Mouse (Mus musculus) frontal cortex, adult (tissue): ENCODE measurements around the gene Ccdc136.

Experiments
- ATAC-seq: cut with Nextera tagmentation; 2 replicates; pipeline ENCODE4 v1.9.2; 2017; ENCODE audit warnings: mild to moderate bottlenecking, moderate library complexity, mixed read lengths; ENCODE audit not compliant: low TSS enrichment

Gene Ccdc136

DNA sequence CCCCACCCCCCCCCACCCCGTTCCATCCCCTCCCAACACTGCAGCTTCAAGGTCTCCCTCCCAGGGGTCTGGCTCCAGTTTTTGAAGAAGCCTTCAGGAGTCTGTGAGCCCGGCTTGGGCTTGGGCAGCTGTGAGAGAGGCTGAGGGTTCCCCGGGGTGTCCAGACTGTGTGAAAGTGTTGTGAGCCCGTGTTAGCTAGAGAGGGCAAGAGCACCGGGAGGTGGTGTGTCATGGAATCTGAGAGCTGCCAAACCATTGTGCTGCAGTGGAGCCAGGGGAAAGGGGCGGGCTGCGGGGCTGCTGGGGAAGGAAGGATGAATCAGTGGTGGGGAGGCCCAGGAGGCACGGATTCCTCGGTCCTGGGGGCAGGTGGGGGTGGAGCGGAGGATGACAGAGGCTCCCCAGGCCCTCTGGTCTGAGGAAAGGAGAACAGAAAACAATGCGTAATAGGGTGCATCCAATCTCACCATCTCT is 40.4 kb downstream of the Ccdc136 start:
- ATAC-seq, result no peak

DNA sequence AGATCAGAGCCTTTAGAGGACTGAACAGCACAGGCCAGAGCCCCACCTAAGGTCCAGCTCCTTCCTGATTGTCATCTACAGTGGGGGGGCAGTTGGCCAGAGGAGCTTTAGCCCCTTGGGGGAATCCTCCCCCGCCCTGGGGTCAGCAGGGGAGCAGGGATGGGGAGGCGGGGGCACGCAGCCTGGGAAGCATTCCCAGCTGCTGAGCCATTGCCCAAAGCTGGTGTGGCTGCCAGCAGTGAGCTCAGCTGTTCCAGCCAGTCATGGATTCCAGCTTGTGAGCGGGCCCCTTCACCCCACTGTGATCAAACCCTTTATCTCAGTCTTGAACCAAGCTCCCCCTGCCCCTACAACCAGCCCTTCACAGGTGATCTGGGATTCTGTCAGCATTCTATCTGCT is 43.1 kb downstream of the Ccdc136 start:
- peak; percentile 38; the same call in 1 of the 2 replicates for ATAC-seq

DNA sequence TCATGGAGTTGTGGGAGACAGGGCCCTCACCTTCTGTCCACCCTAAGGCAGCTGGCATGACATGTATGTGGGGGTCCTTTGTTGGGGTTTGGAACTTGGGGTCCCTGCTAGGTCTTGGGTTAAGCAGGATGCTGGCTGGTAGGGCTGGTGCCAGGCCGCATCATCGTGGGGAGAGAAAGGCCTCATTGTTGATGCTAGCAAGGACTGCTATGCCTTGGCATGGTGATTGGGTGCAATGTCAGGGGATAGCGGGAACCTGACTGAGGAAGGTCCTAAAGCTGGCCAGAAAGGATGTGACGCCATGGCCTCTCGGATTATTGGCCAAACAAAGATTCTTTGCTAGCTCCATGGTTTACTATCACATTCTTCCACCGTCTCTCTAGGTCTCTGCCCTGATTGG is 43.7 kb downstream of the Ccdc136 start:
- no peak for ATAC-seq

DNA sequence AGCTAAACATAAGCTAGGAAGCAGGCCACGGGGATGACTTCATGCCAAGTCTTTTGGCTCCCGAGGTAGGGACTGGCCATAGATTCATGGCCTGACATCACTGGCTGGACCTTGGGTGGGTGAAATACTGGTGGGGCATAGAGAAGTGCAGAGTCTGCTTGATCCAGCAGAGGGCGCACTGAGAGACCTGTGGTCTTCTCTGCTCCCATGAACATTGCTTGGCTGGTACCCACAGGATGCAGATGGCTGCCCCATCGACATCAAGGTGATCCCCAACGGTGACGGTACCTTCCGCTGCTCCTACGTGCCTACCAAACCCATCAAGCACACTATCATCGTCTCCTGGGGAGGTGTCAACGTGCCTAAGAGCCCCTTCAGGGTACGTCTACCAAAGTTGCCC is 48.7 kb downstream of the Ccdc136 start:
- ATAC-seq, result peak; percentile 65

DNA sequence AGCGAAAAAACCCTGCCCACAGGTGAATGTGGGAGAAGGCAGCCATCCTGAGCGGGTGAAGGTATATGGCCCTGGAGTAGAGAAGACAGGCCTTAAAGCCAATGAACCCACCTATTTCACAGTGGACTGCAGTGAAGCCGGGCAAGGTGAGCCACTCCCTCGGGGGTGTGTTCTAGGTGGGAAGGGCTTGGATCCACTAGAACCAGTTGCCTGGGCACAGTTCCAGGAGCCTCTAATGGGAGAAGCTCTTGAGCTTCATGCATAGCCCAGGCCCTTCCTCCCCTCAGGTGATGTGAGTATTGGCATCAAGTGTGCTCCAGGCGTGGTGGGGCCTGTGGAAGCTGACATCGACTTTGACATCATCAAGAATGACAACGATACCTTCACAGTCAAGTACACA is 49.2 kb downstream of the Ccdc136 start:
- no peak for ATAC-seq

DNA sequence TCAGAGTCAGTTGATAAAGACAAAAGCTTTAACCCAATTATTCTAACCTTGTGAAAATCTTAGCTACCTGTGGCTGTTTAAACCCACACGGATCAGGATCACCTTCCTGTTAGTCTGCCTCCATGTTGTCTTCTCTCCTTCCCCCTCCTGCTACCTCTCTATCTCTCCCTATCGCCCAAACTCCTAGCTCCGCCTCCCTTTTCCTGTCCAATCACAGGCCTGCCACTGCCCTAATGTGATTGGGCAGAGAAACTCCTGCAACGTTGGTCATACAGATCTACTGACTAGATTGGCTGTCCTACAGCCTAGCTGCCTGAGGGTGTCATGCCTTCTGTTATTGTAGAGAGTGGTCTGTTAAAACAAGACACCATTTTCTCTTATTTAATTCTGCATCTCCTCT is 53.7 kb downstream of the Ccdc136 start:
- no peak for ATAC-seq

DNA sequence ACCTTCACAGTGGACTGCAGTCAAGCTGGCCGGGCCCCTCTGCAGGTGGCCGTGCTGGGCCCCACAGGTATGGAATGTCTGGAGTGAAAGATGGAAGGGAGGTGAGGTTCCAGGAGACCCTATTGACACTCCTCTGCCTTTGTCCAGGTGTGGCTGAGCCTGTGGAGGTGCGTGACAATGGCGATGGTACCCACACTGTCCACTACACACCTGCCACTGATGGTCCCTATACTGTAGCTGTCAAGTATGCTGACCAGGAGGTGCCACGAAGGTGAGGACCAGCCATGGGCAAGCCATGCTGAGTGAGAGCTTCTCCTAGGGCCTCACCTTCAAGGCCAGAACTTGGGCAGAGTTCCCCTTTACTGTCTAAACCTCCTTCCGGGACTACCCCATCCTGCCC is 54.6 kb downstream of the Ccdc136 start:
- no peak for ATAC-seq

DNA sequence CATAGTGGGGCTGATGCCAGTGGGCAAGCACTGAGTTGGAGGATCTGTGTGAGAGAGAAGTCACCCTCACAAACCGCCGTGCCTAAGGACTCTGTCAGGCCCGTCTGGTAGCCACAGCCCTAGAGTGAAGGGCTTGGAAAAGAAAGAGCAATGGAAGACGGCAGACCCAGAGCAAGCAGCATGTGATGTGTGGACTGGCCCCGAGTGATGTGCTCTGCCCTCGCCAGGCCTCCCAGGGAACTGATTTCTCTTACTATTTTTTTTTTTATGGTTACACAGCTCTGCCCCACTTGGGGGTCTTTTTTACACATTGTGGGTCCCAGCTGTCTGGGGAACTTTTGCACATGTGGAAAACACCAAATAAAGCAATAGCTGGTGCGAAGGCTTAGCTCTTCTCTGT is 65.4 kb downstream of the Ccdc136 start:
- no peak for ATAC-seq

DNA sequence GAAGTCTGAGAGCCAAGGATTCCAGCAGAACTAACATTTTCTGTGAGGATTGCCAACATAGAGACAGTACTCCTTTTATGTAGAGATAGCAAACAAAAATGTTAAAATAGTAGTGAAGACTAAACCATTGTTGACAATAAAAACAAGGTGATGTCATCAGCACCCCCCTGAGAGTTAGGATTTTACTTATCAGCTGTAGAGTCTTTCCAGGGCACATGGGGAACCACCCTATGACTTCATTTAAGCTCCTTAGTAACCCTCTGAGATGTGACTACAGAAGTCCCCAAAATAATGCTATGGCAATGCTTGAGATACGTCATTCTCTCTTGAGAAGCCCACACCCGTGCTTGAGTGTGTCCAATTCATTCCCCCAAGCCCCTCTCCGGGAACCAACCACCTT is 67.3 kb downstream of the Ccdc136 start:
- no peak for ATAC-seq

DNA sequence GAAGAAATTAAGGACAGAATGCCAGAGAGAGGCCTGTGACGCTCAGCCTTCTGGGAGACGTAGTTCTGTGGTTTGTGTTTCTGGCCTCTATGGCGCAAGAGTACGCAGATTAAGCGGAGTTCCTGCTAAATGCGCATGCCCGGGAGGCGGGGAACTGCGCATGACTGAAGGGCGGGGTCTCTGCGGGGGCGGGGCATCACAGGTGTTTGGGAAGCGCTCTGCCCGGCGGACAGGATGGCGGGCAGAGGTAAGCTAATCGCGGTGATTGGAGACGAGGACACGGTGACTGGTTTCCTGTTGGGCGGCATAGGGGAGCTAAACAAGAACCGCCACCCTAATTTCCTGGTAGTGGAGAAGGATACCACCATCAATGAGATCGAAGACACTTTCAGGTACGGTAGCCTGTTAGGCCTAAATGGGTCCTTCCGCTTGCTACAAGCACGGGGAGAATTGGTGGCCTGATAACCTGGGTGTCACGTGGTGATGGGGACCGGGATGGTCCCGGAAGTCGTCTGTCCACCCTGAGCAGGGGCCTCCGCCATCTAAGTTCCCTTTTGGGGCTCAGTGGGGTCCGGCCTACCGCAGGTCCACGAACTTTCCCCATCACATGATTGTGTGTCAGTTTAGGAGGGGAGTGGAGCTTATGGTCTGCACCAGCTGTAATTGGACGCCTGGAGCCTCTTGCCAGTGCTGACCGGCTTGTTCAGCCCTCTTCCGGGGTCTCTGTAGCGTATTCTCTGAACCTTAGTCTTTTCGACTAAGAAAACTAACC is 71.7 kb downstream of the Ccdc136 start, which contains the start of gene Atp6v1f:
Gene Atp6v1f, plus strand, starts transcription at position 136 of the 772 bp plus-strand sequence.
- peak; percentile 96 for ATAC-seq

DNA sequence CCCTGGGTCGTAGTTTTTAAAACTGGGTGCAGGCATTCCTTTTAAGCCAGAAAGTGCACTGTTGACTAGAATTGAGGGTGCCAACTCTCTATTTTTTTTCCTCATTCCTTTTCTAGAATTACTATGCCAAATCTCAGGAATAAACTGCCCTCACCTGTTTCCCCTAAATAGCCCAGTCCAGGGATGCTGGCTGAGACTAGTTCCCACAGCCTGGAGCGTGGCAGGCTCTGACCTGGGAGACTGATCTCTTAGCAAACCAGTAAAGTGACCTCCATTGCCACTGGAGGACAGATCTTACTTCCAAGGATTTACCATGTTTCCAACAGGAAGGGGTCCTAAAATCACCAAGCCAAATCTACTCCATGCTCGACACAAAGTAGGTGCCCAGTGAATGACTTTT is 72.7 kb downstream of the Ccdc136 start:
- ATAC-seq, result no peak

DNA sequence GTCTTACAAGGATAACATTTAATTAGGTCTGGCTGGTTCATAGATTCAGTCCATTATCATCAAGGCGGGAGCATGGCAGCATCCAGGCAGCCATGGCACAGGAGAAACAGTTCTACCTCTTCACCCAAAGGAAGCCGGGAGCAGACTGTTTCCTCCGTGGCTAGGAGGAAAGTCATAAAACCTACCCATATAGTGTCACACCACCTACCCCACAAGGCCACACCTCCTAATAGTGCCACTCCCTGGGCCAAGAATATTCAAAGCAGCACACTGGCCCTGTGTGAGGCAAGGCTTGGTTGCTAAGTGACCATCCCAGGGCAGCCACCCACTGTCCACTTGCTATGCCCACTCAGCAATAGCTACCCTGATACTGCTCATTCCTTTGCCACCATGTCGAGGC is 75.0 kb downstream of the Ccdc136 start, which contains the start of gene Atp6v1fnb:
Gene Atp6v1fnb, plus strand, starts transcription at position 301 of the 400 bp plus-strand sequence.
- no peak for ATAC-seq

DNA sequence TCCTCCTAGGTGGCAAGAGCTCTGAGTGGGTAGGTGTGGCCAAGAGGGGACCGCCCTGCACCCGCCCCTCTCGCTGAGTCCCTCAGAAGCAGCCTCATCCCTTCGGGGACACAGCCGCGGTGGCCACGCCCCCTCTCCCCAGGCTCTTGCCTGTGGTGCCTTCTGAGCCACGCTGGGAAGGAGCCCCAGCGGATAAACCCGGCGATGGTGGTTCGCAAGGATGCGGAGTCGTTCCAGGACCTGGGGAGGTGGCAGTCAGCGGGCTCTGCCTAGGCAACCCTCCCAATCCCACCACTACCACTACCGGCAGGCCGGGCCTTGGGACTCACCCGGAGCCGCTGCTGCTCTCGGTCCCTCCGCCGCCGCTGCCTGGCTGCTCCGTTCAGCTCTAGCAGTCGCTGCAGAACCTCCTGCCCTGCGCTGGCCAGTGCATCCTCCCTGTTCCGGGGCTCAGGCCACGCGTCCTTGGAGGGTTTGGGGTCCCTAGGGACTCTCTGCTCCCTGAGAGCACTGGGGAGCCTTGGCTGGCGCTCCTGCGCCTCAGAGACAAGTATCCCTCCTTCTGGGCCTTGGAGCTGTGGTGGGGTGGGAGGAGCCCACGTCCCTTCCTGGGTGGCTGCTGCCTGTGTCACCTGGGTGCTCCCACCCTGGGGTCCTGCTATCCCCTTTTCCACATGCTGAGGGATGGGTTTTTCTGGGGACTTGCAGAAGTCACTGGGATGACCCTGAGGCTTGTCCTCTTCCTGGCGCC is 78.0 kb downstream of the Ccdc136 start:
- ATAC-seq, result peak; percentile 97

DNA sequence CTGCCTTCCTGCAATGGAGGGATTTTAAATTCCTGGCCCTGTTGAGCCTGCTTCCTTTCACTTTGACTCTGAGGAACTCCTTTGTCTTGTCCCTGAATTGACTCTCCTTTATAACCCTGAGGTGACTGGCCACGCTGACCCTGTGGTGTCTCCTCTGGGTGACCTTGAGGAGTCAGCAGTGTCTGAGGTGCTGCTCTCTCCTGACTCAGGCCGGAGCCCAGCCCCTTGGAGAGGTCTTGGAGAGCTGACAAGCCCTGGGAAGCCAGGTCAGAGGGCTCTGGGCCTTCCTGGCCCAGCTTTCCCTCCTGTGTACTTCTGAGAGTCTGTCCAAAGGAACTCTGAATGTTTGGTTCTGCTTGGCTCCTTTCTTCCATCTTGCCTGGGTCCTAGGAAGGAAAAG is 78.6 kb downstream of the Ccdc136 start:
- ATAC-seq, result no peak
